Mouse (Mus musculus) right cerebral cortex, adult 2 months (tissue): Measurements from ENCODE around the gene Cd300lb.
A peak's percentile ranks its signal among the peaks of the same experiment; 100 is the strongest.

Source experiments
- DNase-seq, 2 experiments: peaks; one replicate each; pipeline ENCODE4 v3.0.0; 2021 to 2022; ENCODE audit warnings: low spot score in 2 of 2

Gene Cd300lb

DNA sequence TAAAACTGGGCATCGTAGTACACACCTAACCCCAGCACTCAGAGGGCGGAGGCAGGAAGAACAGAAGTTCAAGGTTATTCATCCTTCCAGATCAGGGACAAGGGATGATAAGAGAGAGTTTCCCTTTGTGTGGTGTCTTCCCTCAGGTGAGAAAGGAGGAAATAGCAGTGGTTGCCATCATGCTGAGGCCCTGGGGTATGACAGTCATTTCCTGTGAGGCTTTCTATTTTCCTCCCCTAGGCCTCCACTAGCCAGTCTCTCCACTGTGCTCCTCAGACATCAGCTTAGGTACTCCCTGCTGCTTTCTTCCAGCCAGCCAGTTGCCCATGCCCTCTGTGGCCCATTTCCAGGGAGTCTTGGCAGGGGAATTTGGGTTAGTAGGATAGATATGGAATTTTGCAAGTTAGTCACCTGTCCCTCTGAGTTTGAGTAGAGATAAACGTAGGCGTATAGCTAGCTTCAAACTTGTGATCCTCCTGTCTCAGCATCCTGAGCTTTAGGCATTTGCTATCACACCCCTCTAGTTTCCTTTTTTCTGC is 50.9 kb downstream of the Cd300lb start:
- no peak for DNase-seq

DNA sequence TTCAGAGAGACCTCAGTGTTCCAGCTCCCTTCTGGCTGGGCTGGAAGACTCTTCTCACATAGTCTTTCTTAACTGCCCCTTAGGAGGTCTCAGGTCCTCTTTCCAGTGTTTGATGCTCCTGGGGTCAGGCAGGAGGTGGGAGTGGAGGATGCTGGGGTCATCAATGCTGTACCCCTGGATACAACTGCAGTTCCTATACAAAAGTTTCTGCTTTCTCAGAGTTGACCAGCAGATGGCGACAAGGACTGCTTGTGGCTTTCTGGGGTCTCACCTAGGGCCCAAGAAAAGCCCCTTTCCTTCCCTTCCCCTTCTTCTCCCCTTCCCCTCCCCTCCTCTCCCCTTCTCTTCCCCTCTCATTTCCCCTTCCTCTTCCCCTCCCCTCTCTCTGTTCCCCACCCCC is 53.6 kb downstream of the Cd300lb start:
- DNase-seq = peak; percentile 36 to 51

DNA sequence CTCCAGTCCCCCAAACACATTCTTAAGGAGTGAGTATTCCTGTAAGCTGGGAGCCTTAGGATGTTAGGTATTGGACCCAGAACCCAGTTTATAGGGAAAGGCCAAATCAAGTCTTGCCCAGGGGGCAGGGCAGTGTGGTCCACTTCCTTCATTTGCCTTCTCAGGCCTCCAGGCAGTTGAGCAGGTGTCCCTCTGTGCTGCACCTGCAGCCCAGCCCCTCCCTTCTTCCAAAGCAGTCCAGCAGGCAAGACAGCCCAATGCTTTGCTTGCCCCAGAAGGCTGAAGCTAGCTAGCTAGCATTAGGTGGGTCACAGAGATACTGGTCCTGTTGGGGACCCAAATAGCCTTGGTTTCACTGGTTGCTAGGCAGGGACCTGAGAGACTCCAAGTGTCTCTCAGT is 54.0 kb downstream of the Cd300lb start:
- DNase-seq = no peak

DNA sequence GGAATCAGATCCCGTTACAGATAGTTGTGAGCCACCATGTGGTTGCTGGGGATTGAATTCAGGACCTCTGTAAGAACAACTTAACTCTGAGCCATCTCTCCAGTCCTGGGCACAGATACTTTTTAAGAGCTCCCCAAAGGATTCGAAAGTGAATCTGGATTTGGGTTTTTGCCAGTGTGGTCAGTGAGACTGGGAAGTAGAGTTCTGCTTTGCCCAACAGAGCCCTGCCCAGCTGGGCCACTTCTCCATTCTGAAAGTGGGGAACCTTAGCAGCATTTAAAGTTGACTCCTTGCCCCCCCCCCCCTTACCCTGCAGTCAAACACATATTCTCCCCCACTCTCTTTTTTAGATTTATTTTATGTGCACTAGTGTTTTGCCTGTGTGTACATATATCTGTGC is 54.5 kb downstream of the Cd300lb start:
- no peak for DNase-seq

DNA sequence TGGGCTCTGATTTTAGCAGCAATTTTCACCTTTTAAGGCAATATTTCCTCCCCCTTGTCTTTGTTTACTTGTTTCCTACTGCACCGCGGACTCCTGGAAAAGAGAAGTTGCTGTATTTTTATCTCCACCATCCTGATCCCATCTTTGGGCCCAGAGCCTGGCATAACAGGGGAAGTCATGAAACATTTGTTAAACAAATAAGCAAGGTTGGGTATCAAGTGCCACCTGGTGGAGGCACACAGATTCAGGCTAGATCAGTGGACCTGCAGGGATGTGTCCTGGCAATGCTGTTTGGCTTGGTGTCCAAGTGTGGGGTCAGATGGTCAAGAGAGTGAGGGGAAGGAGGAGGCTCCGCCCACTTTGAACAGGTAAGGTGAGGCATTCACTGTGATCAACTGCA is 57.0 kb downstream of the Cd300lb start:
- DNase-seq = peak; percentile 67 to 70

DNA sequence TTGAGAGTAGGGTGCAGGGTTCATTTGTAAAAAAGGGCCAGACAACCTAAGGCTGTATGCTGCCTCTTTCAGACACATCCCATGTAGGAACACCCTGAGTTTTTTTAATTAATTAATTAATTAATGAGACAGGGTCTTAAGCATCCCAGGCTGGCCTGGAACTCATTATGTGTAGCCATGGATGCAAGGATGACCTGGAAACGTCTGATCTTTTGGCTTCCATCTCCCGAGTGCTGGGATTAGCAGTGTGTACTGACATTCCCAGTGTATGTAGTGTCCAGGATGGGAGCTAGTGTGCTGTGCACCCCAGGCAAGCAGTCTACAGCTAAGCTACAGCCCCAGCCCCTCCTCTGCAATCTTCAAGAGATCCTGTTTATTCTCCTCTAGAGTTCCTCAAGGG is 57.6 kb downstream of the Cd300lb start:
- no peak for DNase-seq

DNA sequence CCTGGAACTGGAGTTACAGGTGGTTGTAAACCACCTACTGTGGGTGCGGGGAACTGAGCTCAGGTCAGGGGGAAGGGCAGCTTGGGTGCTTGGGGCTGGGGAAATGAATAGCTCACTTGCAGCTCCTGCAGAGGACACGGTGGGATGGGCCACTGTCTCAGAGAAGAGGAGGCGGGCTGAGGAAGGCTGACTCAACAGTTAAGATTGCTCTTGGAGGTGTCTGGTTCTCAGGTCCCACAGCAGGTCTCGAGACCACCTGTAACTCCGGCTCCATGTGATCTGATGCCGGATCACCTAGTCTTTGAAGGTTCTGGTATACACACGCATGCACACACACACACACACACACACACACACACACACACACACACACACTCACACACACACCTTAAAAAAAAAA is 58.0 kb downstream of the Cd300lb start:
- no peak for DNase-seq

DNA sequence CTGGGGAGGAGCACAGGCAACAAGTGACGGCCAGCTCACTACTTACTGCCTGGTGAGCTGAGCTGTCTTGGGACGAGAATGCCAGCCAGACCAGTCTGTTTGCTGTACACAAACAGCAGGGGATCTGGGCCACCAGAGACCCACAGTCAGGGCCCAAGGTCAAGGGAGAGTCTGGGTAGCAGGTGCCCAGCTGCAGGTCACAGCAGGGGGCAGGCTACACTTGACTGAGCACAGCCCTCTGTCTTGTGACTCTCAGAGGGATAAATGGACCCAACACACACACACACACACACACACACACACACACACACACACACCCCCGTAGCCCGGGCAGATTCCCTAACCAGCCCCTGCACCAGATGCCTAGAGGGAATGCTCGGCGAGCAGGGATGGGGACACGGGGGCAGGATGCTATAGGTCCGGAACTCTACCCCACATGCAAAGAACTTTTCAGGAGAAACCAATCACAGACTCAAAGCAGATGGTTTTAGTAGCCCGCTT is 58.8 kb downstream of the Cd300lb start:
- DNase-seq = no peak

DNA sequence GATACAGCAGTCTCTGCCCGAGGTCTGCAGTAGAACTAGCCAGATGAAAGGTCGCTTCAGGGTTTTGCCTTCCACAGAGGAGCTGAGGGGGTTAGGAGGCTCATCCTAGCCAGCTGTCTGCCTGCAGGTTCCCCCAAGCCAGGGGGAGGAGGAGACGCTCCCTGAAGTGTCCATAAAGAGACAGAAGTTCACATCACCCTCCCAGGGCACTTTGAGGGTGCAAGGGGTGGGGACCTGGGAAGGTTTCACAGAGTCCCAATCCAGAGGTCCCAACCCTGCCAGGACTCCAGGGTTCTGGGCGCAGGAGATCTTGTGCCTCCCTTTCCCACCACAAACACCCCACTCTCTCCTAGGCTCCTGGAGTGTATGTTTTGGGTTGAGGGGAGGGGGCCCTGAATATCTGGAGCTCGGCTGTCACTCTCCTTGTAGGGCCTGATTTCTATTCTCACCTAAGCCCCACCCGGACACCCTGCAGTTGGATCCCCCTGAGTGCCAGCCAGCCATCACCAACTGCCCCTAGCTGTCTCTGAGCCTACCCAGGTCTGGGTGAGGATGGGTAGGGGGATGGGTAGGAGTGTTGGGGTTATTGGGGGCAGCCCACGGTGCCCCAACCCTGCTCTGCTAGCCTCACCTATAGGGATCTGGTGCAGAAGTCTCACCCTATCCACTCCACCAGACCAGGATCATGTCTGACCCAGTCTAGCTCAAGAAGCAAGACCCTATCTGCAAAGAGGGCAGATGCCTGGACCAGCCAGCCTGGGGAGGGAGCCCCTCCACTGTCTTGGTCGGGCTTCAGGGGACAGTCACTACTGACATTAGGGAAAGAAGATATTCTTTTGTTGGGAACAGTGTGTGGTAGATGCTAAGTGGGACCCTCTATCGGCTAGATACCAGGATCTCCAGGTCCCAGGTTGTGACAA is 59.7 kb downstream of the Cd300lb start:
- DNase-seq = no peak

DNA sequence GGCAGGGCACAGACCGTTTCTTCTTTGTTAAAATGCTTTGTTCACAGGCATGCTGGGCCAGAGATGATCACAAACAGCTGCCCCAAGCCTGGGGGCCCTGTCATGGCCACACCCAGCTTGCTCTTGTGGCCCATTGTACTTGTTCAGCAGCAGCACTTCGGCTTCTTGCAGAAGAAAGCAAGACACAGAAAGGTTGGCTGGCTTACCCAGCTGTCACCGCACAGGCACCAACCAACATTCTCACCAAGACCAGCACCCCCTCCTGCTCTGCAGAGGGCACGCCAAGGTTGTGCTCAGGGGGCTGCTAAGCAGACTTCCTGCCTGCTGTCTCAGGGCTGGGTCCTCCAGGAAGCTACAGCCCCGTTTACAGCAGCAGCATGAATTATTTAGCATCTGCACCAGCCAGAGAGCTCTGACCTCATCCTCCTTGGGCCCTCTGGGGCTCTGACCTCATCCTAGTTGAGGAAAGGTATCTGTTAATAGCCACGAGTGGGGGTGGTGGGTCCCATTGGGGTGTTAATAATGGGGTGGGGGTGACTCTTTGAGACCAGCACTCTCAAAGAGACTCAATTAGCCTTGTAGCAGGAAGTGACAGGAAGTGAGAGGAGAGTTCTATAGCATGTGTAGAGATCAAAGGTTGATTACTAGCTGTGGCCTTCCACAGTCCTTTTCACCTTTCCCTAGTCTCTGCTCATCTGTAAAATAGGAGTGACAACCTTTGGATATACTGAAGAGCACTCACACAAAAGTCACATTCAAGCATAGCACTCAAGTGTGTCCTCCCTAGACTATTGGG is 61.0 kb downstream of the Cd300lb start:
- no peak for DNase-seq
